Comparison of ENCODE assay signal across 25 mouse cellular contexts in genomic region chr2:18686386-18686785, GRCm38 (mm10). TPM values are rescaled to one million over a fixed set of nuclear protein-coding genes. Genes with fewer than 3 reads are reported as not detected.
DNase-seq lines count a peak whose midpoint lies in the region; ATAC-seq lines count a peak whose summit lies in the region.
"Had no signal": no experiment of that assay in that cellular context is flagged by ENCODE, and none has a peak within 500 bp of the region (broad histone marks: within the 10 kb centered on the region; RNA-seq: fewer than 3 reads in every experiment).

No protein-coding gene starts in this region.

- DNase-seq in embryo, embryonic 10.5 days (ENCODE audit: low spot score), result peak; percentile 58
- DNase-seq in embryo, embryonic 11 days, result no peak
- DNase-seq in midbrain, embryonic 11.5 days (ENCODE audit: low spot score, missing footprints), result peak; percentile 88
- DNase-seq: adrenal gland, adult 8-10 months; adrenal gland, postnatal 14 days; adrenal gland, postnatal 36 days; B cell, adult 2 months; cerebellum, adult 11 months; cerebellum, adult 18-20 months; cerebellum, adult 8-10 months; cerebellum, adult 9-11 months; cerebellum, postnatal 14 days; cerebellum, postnatal 36 days; forebrain, postnatal 0 days had no signal

- WGBS in midbrain, embryonic 11.5 days, result 10% methylated on average over 6 of the region's 6 CpGs
- 28% methylated on average over 6 of the region's 6 CpGs for WGBS in midbrain, embryonic 13.5 days
- WGBS in forebrain, embryonic 12.5 days, result 17% methylated on average over 6 of the region's 6 CpGs

- H3K27me3 ChIP-seq in midbrain, embryonic 11.5 days (ENCODE audit: control insufficient read depth, insufficient read depth, low read length), result peaks cover 80% of the 10 kb centered on the region
- H3K27me3 ChIP-seq in midbrain, embryonic 13.5 days, result peaks cover 91% of the 10 kb centered on the region
- H3K27me3 ChIP-seq in forebrain, embryonic 12.5 days, result peaks cover 62% of the 10 kb centered on the region
- H3K27me3 ChIP-seq: Patski had no signal

- H3K9ac ChIP-seq in midbrain, embryonic 11.5 days (ENCODE audit: low read length), result no peak overlapping the region
- H3K9ac ChIP-seq in midbrain, embryonic 13.5 days (replicated peaks), result no peak overlapping the region
- H3K9ac ChIP-seq in forebrain, embryonic 12.5 days, result no peak overlapping the region
- H3K9ac ChIP-seq: embryonic facial prominence, embryonic 13.5 days; embryonic facial prominence, embryonic 15.5 days; forebrain, embryonic 13.5 days; forebrain, embryonic 15.5 days; forebrain, postnatal 0 days had no signal

- H3K27ac ChIP-seq in midbrain, embryonic 11.5 days (ENCODE audit: low read depth, low read length), result no peak overlapping the region
- no peak overlapping the region for H3K27ac ChIP-seq in midbrain, embryonic 13.5 days
- no peak overlapping the region for H3K27ac ChIP-seq in forebrain, embryonic 12.5 days
- H3K27ac ChIP-seq: embryonic facial prominence, embryonic 13.5 days; embryonic facial prominence, embryonic 15.5 days; forebrain, embryonic 10.5 days; forebrain, embryonic 13.5 days; forebrain, embryonic 15.5 days had no signal

- no peak for ATAC-seq in midbrain, embryonic 11.5 days (ENCODE audit: low FRiP score)
- no peak for ATAC-seq in midbrain, embryonic 13.5 days
- no peak for ATAC-seq in forebrain, embryonic 12.5 days (ENCODE audit: low FRiP score)
- ATAC-seq: activated CD4-positive, CD25-positive, alpha-beta regulatory T cell, adult 4 months; CD4-positive, CD25-positive, alpha-beta regulatory T cell, adult 4 months; forebrain, embryonic 13.5 days; forebrain, embryonic 15.5 days; forebrain, postnatal 0 days; Patski had no signal

- H3K36me3 ChIP-seq in midbrain, embryonic 11.5 days (ENCODE audit: control insufficient read depth, insufficient read depth, low read length), result 0 out of 2 replicates have a peak, but pooled peaks cover 3% of the 10 kb centered on the region
- H3K36me3 ChIP-seq in midbrain, embryonic 13.5 days, result peaks cover 16% of the 10 kb centered on the region
- peaks cover 7% of the 10 kb centered on the region for H3K36me3 ChIP-seq in forebrain, embryonic 12.5 days (replicated peaks)

- H3K4me1 ChIP-seq in midbrain, embryonic 11.5 days (ENCODE audit: control insufficient read depth, insufficient read depth, low read length), result peaks cover 17% of the 10 kb centered on the region
- H3K4me1 ChIP-seq in midbrain, embryonic 13.5 days (replicated peaks), result peaks cover 21% of the 10 kb centered on the region
- H3K4me1 ChIP-seq in forebrain, embryonic 12.5 days, result peaks cover 24% of the 10 kb centered on the region

- H3K4me2 ChIP-seq in midbrain, embryonic 11.5 days, result no peak overlapping the region
- H3K4me2 ChIP-seq in midbrain, embryonic 13.5 days (replicated peaks), result no peak overlapping the region
- H3K4me2 ChIP-seq in forebrain, embryonic 12.5 days, result no peak overlapping the region
- H3K4me2 ChIP-seq: embryonic facial prominence, embryonic 13.5 days; embryonic facial prominence, embryonic 15.5 days; forebrain, embryonic 13.5 days; forebrain, embryonic 15.5 days had no signal

- no peak overlapping the region for H3K4me3 ChIP-seq in midbrain, embryonic 11.5 days (ENCODE audit: low read depth, low read length)
- no peak overlapping the region for H3K4me3 ChIP-seq in midbrain, embryonic 13.5 days (replicated peaks)
- no peak overlapping the region for H3K4me3 ChIP-seq in forebrain, embryonic 12.5 days (replicated peaks)
- H3K4me3 ChIP-seq: embryonic facial prominence, embryonic 13.5 days; embryonic facial prominence, embryonic 15.5 days; erythroblast, embryonic 14.5 days; forebrain, embryonic 10.5 days; forebrain, embryonic 13.5 days; forebrain, embryonic 15.5 days had no signal

- no peaks in the 10 kb centered on the region for H3K9me3 ChIP-seq in midbrain, embryonic 11.5 days (ENCODE audit: control insufficient read depth, low read length)
- no peaks in the 10 kb centered on the region for H3K9me3 ChIP-seq in midbrain, embryonic 13.5 days
- no peaks in the 10 kb centered on the region for H3K9me3 ChIP-seq in forebrain, embryonic 12.5 days
- H3K9me3 ChIP-seq: embryonic facial prominence, embryonic 13.5 days; embryonic facial prominence, embryonic 15.5 days; forebrain, embryonic 10.5 days; forebrain, embryonic 13.5 days; forebrain, embryonic 15.5 days had no signal

RNA-seq across cellular contexts. Expression of gene Spag6, which starts 7.4 kb away (rescaled TPM):
- polyA plus RNA-seq in midbrain, embryonic 11.5 days (2014; fragmentation: Nextera tagmentation; extraction: Ambion mirVana), result 0.25 and 0.48 TPM in 2 replicates
- polyA plus RNA-seq in midbrain, embryonic 13.5 days (2015; fragmentation: Nextera tagmentation; extraction: Ambion mirVana), result 0.24 and 0.28 TPM in 2 replicates
- polyA plus RNA-seq in forebrain, embryonic 12.5 days (2016; fragmentation: Nextera tagmentation; extraction: Ambion mirVana), result 0.18 and 0.50 TPM in 2 replicates
- polyA plus RNA-seq: activated CD4-positive, CD25-positive, alpha-beta regulatory T cell, adult 4 months; CD4-positive, CD25-positive, alpha-beta regulatory T cell, adult 4 months; embryonic facial prominence, embryonic 15.5 days; erythroblast, embryonic 14.5 days; forebrain, embryonic 10.5 days; forebrain, embryonic 15.5 days had no signal

RNA-seq across cellular contexts. Expression of gene Bmi1, which starts 9.6 kb away (rescaled TPM):
- 42.8 and 46.4 TPM in 2 replicates for polyA plus RNA-seq in midbrain, embryonic 11.5 days (2014; fragmentation: Nextera tagmentation; extraction: Ambion mirVana)
- polyA plus RNA-seq in midbrain, embryonic 13.5 days (2015; fragmentation: Nextera tagmentation; extraction: Ambion mirVana), result 33.9 and 34.2 TPM in 2 replicates
- 42.0 and 43.9 TPM in 2 replicates for polyA plus RNA-seq in forebrain, embryonic 12.5 days (2016; fragmentation: Nextera tagmentation; extraction: Ambion mirVana)

RNA-seq across cellular contexts. Expression of gene Commd3, which starts 14.2 kb away (rescaled TPM):
- 119 and 122 TPM in 2 replicates for polyA plus RNA-seq in midbrain, embryonic 11.5 days (2014; fragmentation: Nextera tagmentation; extraction: Ambion mirVana)
- 189 and 191 TPM in 2 replicates for polyA plus RNA-seq in midbrain, embryonic 13.5 days (2015; fragmentation: Nextera tagmentation; extraction: Ambion mirVana)
- 156 and 162 TPM in 2 replicates for polyA plus RNA-seq in forebrain, embryonic 12.5 days (2016; fragmentation: Nextera tagmentation; extraction: Ambion mirVana)
